Mouse (Mus musculus): ENCODE measurements at regions not wholly inside any gene's neighbourhood (a gene's known extent, or its start where the extent isn't known, plus 50 kb on each side); places are given as distances from the start of the nearest gene placed in this dataset.

GRCm38 (mm10) chr9:89789926-89790325, 51.7 kb upstream of the Ankrd34c start:
- DNase-seq (ENCODE audit: low spot score in 2 of 2): no peak

DNA sequence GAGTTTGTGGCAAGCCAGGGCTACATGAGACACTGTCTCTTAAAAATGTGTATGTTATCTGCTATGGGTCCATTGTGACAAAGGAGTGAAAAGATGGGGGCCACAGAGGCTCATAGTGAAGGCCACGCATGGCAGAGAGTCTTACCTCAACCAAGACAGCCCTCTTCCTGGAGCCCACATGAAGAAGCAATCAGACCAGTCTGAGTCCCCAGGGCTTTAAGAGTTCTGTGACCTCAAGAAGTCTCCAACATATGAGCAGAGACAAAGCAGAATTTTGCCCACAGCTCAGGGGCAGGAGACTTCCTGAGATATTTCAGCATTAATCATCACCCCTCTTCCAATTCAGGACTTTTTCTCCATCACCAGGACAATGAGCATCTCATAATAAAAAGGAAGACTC, 50.4 kb upstream of the Ankrd34c start:
- DNase-seq (ENCODE audit: low spot score in 2 of 2): no peak

Small RNAs in the stretch of these regions (microRNA-seq; reads per million reads assigned to microRNA genes)
- gene Mir184: 42.4 to 44.5 reads per million in 2 experiments
